Mouse (Mus musculus) spleen, embryonic (tissue): ENCODE results near the gene Efna5.

Experiments used
- CTCF ChIA-PET: fragments of 350-600 bp; sonication (Branson Sonifier 250); formaldehyde crosslinking; loops from one replicate; lab custom pipeline; 2022; lab: Charles Lee

Gene Efna5

GRCm38 (mm10) chr17:62789291-62790290 is 91.5 kb downstream of the Efna5 start:
- CTCF ChIA-PET: no interaction called here

GRCm38 (mm10) chr17:62788783-62789182 is 92.3 kb downstream of the Efna5 start:
- CTCF ChIA-PET: no interaction called here

GRCm38 (mm10) chr17:62787855-62788254 is 93.3 kb downstream of the Efna5 start:
- CTCF ChIA-PET: no interaction called here

- CTCF ChIA-PET: interaction anchor here (0.7 kb wide), 1 partner anchor 306 kb away, joined by 4 read pairs; no protein-coding TSS in a partner anchor
Measured at GRCm38 (mm10) chr17:62786602-62786907, 94.6 kb downstream of the Efna5 start.

- CTCF ChIA-PET: interaction anchor here (0.7 kb wide), 1 partner anchor 307 kb away, joined by 4 read pairs; no protein-coding TSS in a partner anchor
Measured at GRCm38 (mm10) chr17:62785781-62786601, 95.1 kb downstream of the Efna5 start.

GRCm38 (mm10) chr17:62784274-62785171 is 96.6 kb downstream of the Efna5 start:
- CTCF ChIA-PET: interaction anchor here (0.5 kb wide), 1 partner anchor 109 kb away, joined by 3 read pairs; no protein-coding TSS in a partner anchor

GRCm38 (mm10) chr17:62783524-62784273 is 97.4 kb downstream of the Efna5 start:
- CTCF ChIA-PET: interaction anchor here (0.7 kb wide), 1 partner anchor 8 kb away, joined by 5 read pairs; no protein-coding TSS in a partner anchor

- CTCF ChIA-PET: interaction anchor here (0.9 kb wide), 1 partner anchor 110 kb away, joined by 4 read pairs; no protein-coding TSS in a partner anchor
Measured at GRCm38 (mm10) chr17:62782826-62783404, 98.2 kb downstream of the Efna5 start.

GRCm38 (mm10) chr17:62781120-62781519 is 100.0 kb downstream of the Efna5 start:
- CTCF ChIA-PET: no interaction called here

GRCm38 (mm10) chr17:62777858-62778564 is 103.1 kb downstream of the Efna5 start:
- CTCF ChIA-PET: no interaction called here

- CTCF ChIA-PET: no interaction called here
Measured at GRCm38 (mm10) chr17:62776710-62777109, 104.4 kb downstream of the Efna5 start.

- CTCF ChIA-PET: interaction anchor here (0.6 kb wide), 2 partner anchors 8 to 601 kb away, joined by 5 to 20 read pairs; no protein-coding TSS in a partner anchor
Measured at GRCm38 (mm10) chr17:62775976-62776375, 105.1 kb downstream of the Efna5 start.

GRCm38 (mm10) chr17:62775401-62775800 is 105.7 kb downstream of the Efna5 start:
- CTCF ChIA-PET: interaction anchor here (0.6 kb wide), 2 partner anchors 8 to 602 kb away, joined by 5 to 20 read pairs; no protein-coding TSS in a partner anchor

- CTCF ChIA-PET: no interaction called here
Measured at GRCm38 (mm10) chr17:62774749-62775148, 106.4 kb downstream of the Efna5 start.

- CTCF ChIA-PET: no interaction called here
Measured at GRCm38 (mm10) chr17:62766705-62767104, 114.4 kb downstream of the Efna5 start.

GRCm38 (mm10) chr17:62765165-62765564 is 116.0 kb downstream of the Efna5 start:
- CTCF ChIA-PET: no interaction called here

- CTCF ChIA-PET: no interaction called here
Measured at GRCm38 (mm10) chr17:62756951-62757350, 124.2 kb downstream of the Efna5 start.

GRCm38 (mm10) chr17:62755635-62756034 is 125.5 kb downstream of the Efna5 start:
- CTCF ChIA-PET: no interaction called here

GRCm38 (mm10) chr17:62754638-62755037 is 126.5 kb downstream of the Efna5 start:
- CTCF ChIA-PET: no interaction called here
